Mouse (Mus musculus) stomach, postnatal 0 days (tissue): ENCODE data around the gene Impdh2. TPM values are rescaled to one million over a fixed set of nuclear protein-coding genes. Genes with fewer than 3 reads are reported as not detected.
"Not testable (repeated sequence)": the region's sequence is repeated elsewhere in the genome, so short reads cannot be mapped to it uniquely, and the experiment has no call there.

Source experiments
- ATAC-seq: fragments of 200-750 bp; cut with Nextera tagmentation; 2 replicates; pipeline ENCODE4 v1.8.0; 2017; ENCODE audit not compliant: low FRiP score, low TSS enrichment
- DNase-seq: peaks from one replicate; pipeline ENCODE4 v3.0.0-alpha.2; 2016; ENCODE audit warnings: low spot score
- H3K27ac ChIP-seq: fragments of 300-500 bp; sonication (generic); replicated peaks from 2 replicates; pipeline ENCODE4 v1.5.1; 2014; ENCODE audit warnings: mild to moderate bottlenecking, control low read depth
- H3K27me3 ChIP-seq: fragments of 300-500 bp; sonication (generic); 2 replicates; pipeline ENCODE4 v1.6.1; 2014; ENCODE audit warnings: low read length; ENCODE audit not compliant: control insufficient read depth, insufficient read depth
- H3K36me3 ChIP-seq: fragments of 300-500 bp; sonication (generic); 2 replicates; pipeline ENCODE4 v1.6.1; 2014; ENCODE audit warnings: low read length, mixed read lengths; ENCODE audit not compliant: control insufficient read depth, insufficient read depth
- H3K4me1 ChIP-seq: fragments of 300-500 bp; sonication (generic); replicated peaks from 2 replicates; pipeline ENCODE4 v1.6.1; 2014; ENCODE audit warnings: antibody characterized with exemption; ENCODE audit not compliant: control insufficient read depth, insufficient read depth
- H3K4me2 ChIP-seq: fragments of 300-500 bp; sonication (generic); replicated peaks from 2 replicates; pipeline ENCODE4 v1.6.1; 2014; ENCODE audit warnings: low read depth, mild to moderate bottlenecking, control low read depth, moderate library complexity
- H3K4me3 ChIP-seq: fragments of 300-500 bp; sonication (generic); 2 replicates; pipeline ENCODE4 v1.5.1; 2014; ENCODE audit warnings: low read depth, low read length, control low read depth
- H3K9ac ChIP-seq: fragments of 300-500 bp; sonication (generic); 2 replicates; pipeline ENCODE4 v1.6.1; 2014; ENCODE audit warnings: mild to moderate bottlenecking, low read length, control low read depth, mixed read lengths
- H3K9me3 ChIP-seq: fragments of 300-500 bp; sonication (generic); 2 replicates; pipeline ENCODE4 v1.6.1; 2016; ENCODE audit warnings: low read length; ENCODE audit not compliant: control insufficient read depth
- CTCF ChIP-seq: IDR thresholded peaks from 2 replicates; pipeline ENCODE4 v1.5.1; 2016; ENCODE audit warnings: antibody characterized with exemption, low read depth, mild to moderate bottlenecking, moderate library complexity
- EP300 ChIP-seq: optimal IDR thresholded peaks from 2 replicates; pipeline ENCODE3; 2016; ENCODE audit warnings: antibody characterized with exemption
- WGBS: fragments of 180-500 bp; shearing (Covaris S2); extraction: QIAGEN DNeasy Blood & Tissue Kit; methylation state at CpG from one replicate; pipeline ENCODE4 v1.1.7; 2014; 5-methylcytosine and 5-hydroxymethylcytosine counted together
- microRNA counts: library from miRNA; unstranded; fragments of <30 nt; microRNA quantifications from one replicate; lab custom pipeline; 2015
- microRNA-seq: library from miRNA; unstranded; fragments of <30 nt; microRNA quantifications from one replicate; pipeline ENCODE4, GENCODE M21; 2016
- polyA plus RNA-seq: library from polyadenylated mRNA; unstranded; fragments of >200 nt; fragmentation: Nextera tagmentation; extraction: Ambion mirVana; gene quantifications from 2 replicates; pipeline ENCODE4 v1.2.1, GENCODE M21; 2015

The Impdh2 gene
- polyA plus RNA-seq, 1 experiment from 2014 or later: 70.6 TPM

GRCm38 (mm10) chr9:108601986-108602385 lies 41.9 kb downstream of the Impdh2 start:
- TF ChIP-seq CTCF (no peak), EP300 (no peak)
- H3K27me3 ChIP-seq: no peaks in the 10 kb centered on the region
- ATAC-seq (0 out of 2 replicates have a peak, but pooled peaks have one; percentile 33), DNase-seq (no peak)
- H3K4me1 ChIP-seq: no peaks in the 10 kb centered on the region
- H3K4me3 ChIP-seq: no peak overlapping the region
- 64% methylated on average over 4 of the region's 4 CpGs for WGBS
- no peak overlapping the region for H3K4me2 ChIP-seq
- no peak overlapping the region for H3K27ac ChIP-seq
- H3K36me3 ChIP-seq: peaks cover 11% of the 10 kb centered on the region
- H3K9me3 ChIP-seq: no peaks in the 10 kb centered on the region
- no peak overlapping the region for H3K9ac ChIP-seq

- WGBS: 91% methylated on average over 5 of the region's 5 CpGs
- not testable (repeated sequence) for ATAC-seq, H3K27me3 ChIP-seq, H3K9me3 ChIP-seq, H3K27ac ChIP-seq, H3K9ac ChIP-seq, DNase-seq, H3K4me3 ChIP-seq, H3K4me2 ChIP-seq, H3K4me1 ChIP-seq
- H3K36me3 ChIP-seq: peaks cover 37% of the 10 kb centered on the region
Measured at GRCm38 (mm10) chr9:108607929-108608328, 47.8 kb downstream of the Impdh2 start.

GRCm38 (mm10) chr9:108608889-108609288 lies 48.8 kb downstream of the Impdh2 start:
- ATAC-seq: 0 out of 2 replicates have a peak, but pooled peaks have one; percentile 40

GRCm38 (mm10) chr9:108611488-108611887 lies 51.4 kb downstream of the Impdh2 start:
- WGBS: 96% methylated on average over 10 of the region's 10 CpGs
- H3K9ac ChIP-seq: no peak overlapping the region
- ATAC-seq (no peak), DNase-seq (no peak)
- no peak for TF ChIP-seq CTCF
- no peak for TF ChIP-seq EP300
- no peak overlapping the region for H3K4me3 ChIP-seq
- no peak overlapping the region for H3K4me2 ChIP-seq
- no peaks in the 10 kb centered on the region for H3K9me3 ChIP-seq
- H3K27me3 ChIP-seq: no peaks in the 10 kb centered on the region
- no peaks in the 10 kb centered on the region for H3K4me1 ChIP-seq
- no peak overlapping the region for H3K27ac ChIP-seq
- peaks cover 32% of the 10 kb centered on the region; the same call in 1 of the 2 replicates for H3K36me3 ChIP-seq

More at GRCm38 (mm10) chr9:108608889-108609288, 48.8 kb downstream of the Impdh2 start:
- Histone ChIP-seq H3K4me1 (no peaks in the 10 kb centered on the region), H3K27ac (no peak overlapping the region), H3K4me3 (no peak overlapping the region), H3K9ac (no peak overlapping the region), H3K4me2 (no peak overlapping the region), H3K36me3 (peaks cover 34% of the 10 kb centered on the region), H3K27me3 (no peaks in the 10 kb centered on the region), H3K9me3 (no peaks in the 10 kb centered on the region)
- WGBS: 86% methylated on average over 4 of the region's 4 CpGs
- DNase-seq: no peak
- no peak for TF ChIP-seq CTCF
- TF ChIP-seq EP300: no peak

MicroRNAs within 50 kb of the gene (microRNA counts, 519-probe panel; counts per million panel counts)
- 5,361 counts per million, percentile 62 among the panel's probes with 10 or more counts for microRNA mmu-miR-191 (lab: Ali Mortazavi, UCI)
- microRNA mmu-miR-425 (lab: Ali Mortazavi, UCI): 4,558 counts per million, percentile 44 among the panel's probes with 10 or more counts

Small RNA genes within 50 kb of the gene (microRNA-seq; reads per million reads assigned to microRNA genes)
- gene Gm24083: not detected
- not detected for gene Mir191
- 1,838 reads per million, percentile 78 among the genes with 10 or more reads in this experiment for gene Mir425

Other genes starting within 250 kb of the Impdh2 start
- gene Gpx1, start 221.4 kb upstream of the Impdh2 start, polyA plus RNA-seq: 1,072 and 1,116 TPM in 2 replicates
- gene Usp4, start 212.4 kb upstream of the Impdh2 start, polyA plus RNA-seq: 56.8 and 59.6 TPM in 2 replicates
- gene 1700102P08Rik, start 167.5 kb upstream of the Impdh2 start, polyA plus RNA-seq: 0.17 and 0.21 TPM in 2 replicates
- gene Ccdc36, start 131.8 kb upstream of the Impdh2 start, polyA plus RNA-seq: 0.39 and 0.41 TPM in 2 replicates
- not detected in 2 replicates for gene BC048562, start 123.8 kb upstream of the Impdh2 start, polyA plus RNA-seq
- 29.7 and 32.2 TPM in 2 replicates for gene Ccdc71, start 99.8 kb upstream of the Impdh2 start, polyA plus RNA-seq
- 37.2 and 46.7 TPM in 2 replicates for gene Klhdc8b, start 98.7 kb upstream of the Impdh2 start, polyA plus RNA-seq
- gene Lamb2, start 80.5 kb upstream of the Impdh2 start, polyA plus RNA-seq: 19.2 and 21.8 TPM in 2 replicates
- gene Usp19, start 69.7 kb upstream of the Impdh2 start, polyA plus RNA-seq: 22.2 and 22.7 TPM in 2 replicates
- 66.4 and 70.6 TPM in 2 replicates for gene Qars, start 52.6 kb upstream of the Impdh2 start, polyA plus RNA-seq
- gene Qrich1, start 43.5 kb upstream of the Impdh2 start, polyA plus RNA-seq: 47.7 and 50.5 TPM in 2 replicates
- gene Ndufaf3, start 7.1 kb downstream of the Impdh2 start, polyA plus RNA-seq: 40.4 and 42.4 TPM in 2 replicates
- 44.9 and 50.5 TPM in 2 replicates for gene Dalrd3, start 9.6 kb downstream of the Impdh2 start, polyA plus RNA-seq
- gene Wdr6, start 18.5 kb downstream of the Impdh2 start, polyA plus RNA-seq: 23.2 and 25.5 TPM in 2 replicates
- gene P4htm, start 37.4 kb downstream of the Impdh2 start, polyA plus RNA-seq: 3.7 and 4.4 TPM in 2 replicates
- gene Arih2, start 89.1 kb downstream of the Impdh2 start, polyA plus RNA-seq: 25.1 and 27.2 TPM in 2 replicates
- 71.5 and 75.1 TPM in 2 replicates for gene Slc25a20, start 101.8 kb downstream of the Impdh2 start, polyA plus RNA-seq
- 22.2 and 24.0 TPM in 2 replicates for gene Prkar2a, start 129.0 kb downstream of the Impdh2 start, polyA plus RNA-seq
- gene Ip6k2, start 223.5 kb downstream of the Impdh2 start, polyA plus RNA-seq: 35.7 and 37.8 TPM in 2 replicates
- gene Nckipsd, start 248.1 kb downstream of the Impdh2 start, polyA plus RNA-seq: 7.9 and 8.5 TPM in 2 replicates